Mouse (Mus musculus): ENCODE measurements around the gene Otogl. TPM values are rescaled to one million over a fixed set of nuclear protein-coding genes. Genes with fewer than 3 reads are reported as not detected.

Otogl gene
- polyA plus RNA-seq, 1 experiment from 2014 or later, result 0.01 TPM

Other genes starting within 250 kb of the Otogl start
- 0.02 TPM in 1 of 2 replicates, not detected in the other for gene Ptprq, start 192.1 kb downstream of the Otogl start, polyA plus RNA-seq (2016; fragmentation: Nextera tagmentation; extraction: Ambion mirVana)